Mouse (Mus musculus) embryonic facial prominence, embryonic 12.5 days (tissue): ENCODE data around the gene Pth1r. TPM values are rescaled to one million over a fixed set of nuclear protein-coding genes. Genes with fewer than 3 reads are reported as not detected.
A peak's percentile ranks its signal among the peaks of the same experiment; 100 is the strongest.

Experiments
- ATAC-seq: fragments of 200-750 bp; cut with Nextera tagmentation; 2 replicates; pipeline ENCODE4 v1.8.0; 2017; ENCODE audit not compliant: insufficient number of reproducible peaks, insufficient read depth, low FRiP score, low TSS enrichment
- H3K27ac ChIP-seq: fragments of 300-500 bp; sonication (generic); 2 replicates; pipeline ENCODE4 v1.5.1; 2016; ENCODE audit warnings: mild to moderate bottlenecking
- H3K27me3 ChIP-seq: fragments of 300-500 bp; sonication (generic); 2 replicates; pipeline ENCODE4 v1.6.1; 2016; ENCODE audit warnings: mild to moderate bottlenecking, moderate library complexity
- H3K36me3 ChIP-seq: fragments of 300-500 bp; sonication (generic); 2 replicates; pipeline ENCODE4 v1.6.1; 2016; ENCODE audit warnings: mild to moderate bottlenecking
- H3K4me1 ChIP-seq: fragments of 300-500 bp; sonication (generic); 2 replicates; pipeline ENCODE4 v1.6.1; 2016
- H3K4me2 ChIP-seq: fragments of 300-500 bp; sonication (generic); replicated peaks from 2 replicates; pipeline ENCODE4 v1.6.1; 2016; ENCODE audit warnings: mild to moderate bottlenecking, moderate library complexity
- H3K4me3 ChIP-seq: fragments of 300-500 bp; sonication (generic); 2 replicates; pipeline ENCODE4 v1.5.1; 2016; ENCODE audit warnings: mild to moderate bottlenecking
- H3K9ac ChIP-seq: fragments of 300-500 bp; sonication (generic); 2 replicates; pipeline ENCODE4 v1.6.1; 2016; ENCODE audit warnings: mild to moderate bottlenecking, moderate library complexity
- H3K9me3 ChIP-seq: fragments of 300-500 bp; sonication (generic); 2 replicates; pipeline ENCODE4 v1.6.1; 2016; ENCODE audit warnings: mild to moderate bottlenecking, moderate library complexity
- WGBS: fragments of 180-500 bp; shearing (Covaris S2); methylation state at CpG from one replicate; pipeline ENCODE4 v1.1.7; 2016; 5-methylcytosine and 5-hydroxymethylcytosine counted together
- polyA plus RNA-seq: library from polyadenylated mRNA; unstranded; fragments of >200 nt; fragmentation: Nextera tagmentation; extraction: Ambion mirVana; gene quantifications from 2 replicates; pipeline ENCODE4 v1.2.1, GENCODE M21; 2016

Gene Pth1r
- polyA plus RNA-seq, 1 experiment from 2014 or later = 115 TPM

DNA sequence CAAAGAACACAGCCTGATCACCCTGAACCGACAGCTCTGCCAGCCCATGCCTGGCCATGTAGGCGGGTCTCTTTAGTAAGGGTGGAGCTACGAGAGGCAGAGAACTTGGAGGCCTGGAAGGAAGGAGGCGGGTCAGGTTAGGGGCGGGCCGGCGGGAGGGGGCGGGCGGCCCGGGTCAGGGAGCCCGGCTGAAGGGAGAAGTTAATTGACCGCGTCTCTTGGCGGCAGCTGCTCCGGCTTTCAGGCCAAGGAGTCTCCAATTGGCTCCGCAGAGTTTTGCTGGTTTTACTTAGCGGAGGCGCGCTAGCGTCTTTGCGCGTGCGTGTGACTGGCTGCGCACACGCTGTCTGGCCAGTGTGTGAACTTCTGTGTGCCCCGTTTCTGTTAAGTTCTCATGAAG, 14.3 kb downstream of the Pth1r start:
- Histone ChIP-seq H3K36me3 (peaks cover 18% of the 10 kb centered on the region; the same call in 1 of the 2 replicates), H3K9me3 (no peaks in the 10 kb centered on the region), H3K27ac (peak overlapping the region; percentile 69), H3K27me3 (peaks cover 3% of the 10 kb centered on the region; the same call in 1 of the 2 replicates), H3K4me3 (peak overlapping the region; percentile 29), H3K4me1 (peaks cover 64% of the 10 kb centered on the region), H3K4me2 (peak overlapping the region; percentile 69), H3K9ac (peak overlapping the region; percentile 45; the same call in 1 of the 2 replicates)
- WGBS = under 1% methylated on average over 26 of the region's 26 CpGs
- ATAC-seq = peak; percentile 91

GRCm38 (mm10) chr9:110731859-110732258, 15.1 kb downstream of the Pth1r start:
- H3K4me2 ChIP-seq = peak overlapping the region; percentile 69; the same call in 1 of the 2 replicates
- H3K36me3 ChIP-seq = peaks cover 19% of the 10 kb centered on the region; the same call in 1 of the 2 replicates
- 52% methylated on average over 4 of the region's 4 CpGs for WGBS
- H3K27me3 ChIP-seq = peaks cover 8% of the 10 kb centered on the region
- ATAC-seq = no peak
- no peak overlapping the region for H3K4me3 ChIP-seq
- H3K9ac ChIP-seq = no peak overlapping the region; the same call in 1 of the 2 replicates
- no peak overlapping the region for H3K27ac ChIP-seq
- H3K9me3 ChIP-seq = no peaks in the 10 kb centered on the region
- peaks cover 64% of the 10 kb centered on the region for H3K4me1 ChIP-seq

GRCm38 (mm10) chr9:110729841-110730240, 17.1 kb downstream of the Pth1r start:
- Histone ChIP-seq H3K27me3 (peaks cover 13% of the 10 kb centered on the region), H3K9ac (no peak overlapping the region), H3K4me2 (no peak overlapping the region), H3K9me3 (no peaks in the 10 kb centered on the region), H3K4me3 (no peak overlapping the region), H3K4me1 (peaks cover 64% of the 10 kb centered on the region), H3K27ac (no peak overlapping the region), H3K36me3 (peaks cover 34% of the 10 kb centered on the region)
- 22% methylated on average over 8 of the region's 8 CpGs for WGBS
- no peak for ATAC-seq

- Histone ChIP-seq H3K27ac (no peak overlapping the region), H3K9ac (no peak overlapping the region), H3K9me3 (no peaks in the 10 kb centered on the region), H3K4me1 (peaks cover 38% of the 10 kb centered on the region), H3K27me3 (peaks cover 13% of the 10 kb centered on the region), H3K36me3 (peaks cover 63% of the 10 kb centered on the region), H3K4me2 (peak overlapping the region; percentile 33), H3K4me3 (no peak overlapping the region)
- no peak for ATAC-seq
- WGBS = 14% methylated on average over 32 of the region's 33 CpGs
These were observed 20.1 kb downstream of the Pth1r start for GRCm38 (mm10) chr9:110726867-110727266.

DNA sequence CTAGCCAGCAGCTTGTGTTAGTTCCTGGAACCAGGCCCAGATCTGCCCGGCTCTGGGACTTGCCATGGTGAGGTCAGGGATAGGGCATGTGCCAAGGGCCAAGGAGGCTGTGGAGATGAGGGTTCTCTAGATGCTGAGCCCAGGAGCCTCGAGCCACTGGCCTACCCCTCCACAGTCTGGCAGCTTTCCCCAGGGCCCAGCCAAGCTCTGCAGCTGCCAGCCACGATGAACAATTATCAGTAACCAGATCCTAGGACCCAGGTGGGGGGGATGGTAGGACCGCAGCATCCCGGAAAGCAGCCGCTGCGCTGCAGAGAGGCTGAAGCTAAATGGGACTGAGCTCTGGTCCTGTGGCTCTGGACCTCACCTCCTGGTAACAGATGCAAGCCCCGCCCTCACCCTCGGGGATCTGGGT, 21.2 kb downstream of the Pth1r start:
- peak overlapping the region; percentile 33; the same call in 1 of the 2 replicates for H3K4me2 ChIP-seq
- peak; percentile 68 for ATAC-seq
- peaks cover 71% of the 10 kb centered on the region for H3K36me3 ChIP-seq
- WGBS = 4% methylated on average over 9 of the region's 9 CpGs
- peaks cover 30% of the 10 kb centered on the region for H3K4me1 ChIP-seq
- H3K9me3 ChIP-seq = no peaks in the 10 kb centered on the region
- peaks cover 13% of the 10 kb centered on the region for H3K27me3 ChIP-seq
- peak overlapping the region; percentile 74 for H3K27ac ChIP-seq
- H3K4me3 ChIP-seq = no peak overlapping the region
- H3K9ac ChIP-seq = no peak overlapping the region

GRCm38 (mm10) chr9:110722060-110722459, 24.9 kb downstream of the Pth1r start:
- Histone ChIP-seq H3K4me1 (peaks cover 22% of the 10 kb centered on the region), H3K27ac (0 out of 2 replicates have a peak overlapping the region, but pooled peaks have one; percentile 30), H3K27me3 (peaks cover 6% of the 10 kb centered on the region), H3K36me3 (peaks cover 54% of the 10 kb centered on the region), H3K4me2 (no peak overlapping the region), H3K9ac (no peak overlapping the region), H3K9me3 (no peaks in the 10 kb centered on the region), H3K4me3 (no peak overlapping the region)
- ATAC-seq = no peak
- WGBS = 93% methylated on average over 10 of the region's 10 CpGs

DNA sequence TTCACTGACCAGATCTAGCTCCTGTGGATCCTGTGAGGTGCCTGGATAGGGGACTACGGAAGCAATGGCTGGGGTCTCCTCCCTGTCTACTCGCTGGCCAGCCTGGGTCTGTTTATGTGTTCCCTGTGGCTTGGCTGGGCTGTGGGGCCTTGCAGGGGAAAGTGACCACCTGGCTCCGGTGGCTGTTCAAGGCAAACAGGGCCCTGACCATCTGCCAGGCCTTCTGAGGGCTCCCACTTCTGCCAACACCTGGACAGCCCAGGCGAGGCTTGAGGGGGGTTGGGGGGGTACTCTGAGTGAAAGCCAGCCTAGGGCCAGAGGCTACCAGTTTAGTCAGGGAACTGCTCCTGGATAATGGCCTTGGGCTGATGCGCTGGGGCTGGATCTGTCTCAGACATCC, 27.0 kb downstream of the Pth1r start:
- Histone ChIP-seq H3K4me2 (no peak overlapping the region), H3K9ac (peak overlapping the region; percentile 17; the same call in 1 of the 2 replicates), H3K4me1 (peaks cover under 1% of the 10 kb centered on the region), H3K27me3 (no peaks in the 10 kb centered on the region), H3K9me3 (no peaks in the 10 kb centered on the region), H3K27ac (no peak overlapping the region), H3K36me3 (peaks cover 40% of the 10 kb centered on the region), H3K4me3 (no peak overlapping the region)
- no peak for ATAC-seq
- 63% methylated on average over 5 of the region's 5 CpGs for WGBS

- Histone ChIP-seq H3K27me3 (no peaks in the 10 kb centered on the region), H3K36me3 (peaks cover 29% of the 10 kb centered on the region), H3K4me1 (no peaks in the 10 kb centered on the region; the same call in 1 of the 2 replicates), H3K9me3 (no peaks in the 10 kb centered on the region), H3K27ac (peak overlapping the region; percentile 7; the same call in 1 of the 2 replicates), H3K4me2 (no peak overlapping the region), H3K4me3 (no peak overlapping the region), H3K9ac (no peak overlapping the region)
- WGBS = 77% methylated on average over 3 of the region's 3 CpGs
- no peak for ATAC-seq
These were observed 28.1 kb downstream of the Pth1r start for GRCm38 (mm10) chr9:110718810-110719209.

- ATAC-seq = no peak
- H3K27ac ChIP-seq = no peak overlapping the region
These were observed 28.9 kb downstream of the Pth1r start for GRCm38 (mm10) chr9:110718071-110718470.

DNA sequence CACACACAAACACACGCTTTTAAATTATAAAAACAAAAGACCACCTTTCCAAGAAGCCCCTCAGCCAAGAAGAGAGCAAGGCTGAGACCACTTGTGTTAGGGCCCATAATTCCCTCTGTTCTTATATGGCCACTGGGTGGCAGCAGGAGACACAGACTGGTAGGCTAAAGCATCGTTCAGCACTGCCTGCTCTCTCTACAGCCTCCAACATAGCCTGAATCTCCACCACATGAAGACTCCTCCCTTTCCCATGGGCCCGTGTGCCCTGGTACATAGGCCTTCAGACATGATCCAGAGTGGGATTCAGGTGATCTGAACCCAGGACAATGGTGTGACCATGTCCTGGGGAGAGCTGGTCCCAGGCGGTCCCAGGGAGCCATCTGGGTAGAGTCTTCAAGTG, 30.2 kb downstream of the Pth1r start:
- no peak overlapping the region for H3K27ac ChIP-seq
- no peak overlapping the region for H3K4me3 ChIP-seq
- H3K27me3 ChIP-seq = no peaks in the 10 kb centered on the region
- no peak overlapping the region for H3K4me2 ChIP-seq
- ATAC-seq = no peak
- 29% methylated on average over 4 of the region's 4 CpGs for WGBS
- no peaks in the 10 kb centered on the region for H3K9me3 ChIP-seq
- no peak overlapping the region for H3K9ac ChIP-seq
- H3K4me1 ChIP-seq = no peaks in the 10 kb centered on the region; the same call in 1 of the 2 replicates
- H3K36me3 ChIP-seq = peaks cover 17% of the 10 kb centered on the region; the same call in 1 of the 2 replicates

More at GRCm38 (mm10) chr9:110718071-110718470, 28.9 kb downstream of the Pth1r start:
- no peak overlapping the region for H3K4me3 ChIP-seq
- no peak overlapping the region for H3K4me2 ChIP-seq
- H3K27me3 ChIP-seq = no peaks in the 10 kb centered on the region
- WGBS = 95% methylated on average over 6 of the region's 6 CpGs
- peaks cover 21% of the 10 kb centered on the region for H3K36me3 ChIP-seq
- no peak overlapping the region for H3K9ac ChIP-seq
- H3K4me1 ChIP-seq = no peaks in the 10 kb centered on the region; the same call in 1 of the 2 replicates
- H3K9me3 ChIP-seq = no peaks in the 10 kb centered on the region

DNA sequence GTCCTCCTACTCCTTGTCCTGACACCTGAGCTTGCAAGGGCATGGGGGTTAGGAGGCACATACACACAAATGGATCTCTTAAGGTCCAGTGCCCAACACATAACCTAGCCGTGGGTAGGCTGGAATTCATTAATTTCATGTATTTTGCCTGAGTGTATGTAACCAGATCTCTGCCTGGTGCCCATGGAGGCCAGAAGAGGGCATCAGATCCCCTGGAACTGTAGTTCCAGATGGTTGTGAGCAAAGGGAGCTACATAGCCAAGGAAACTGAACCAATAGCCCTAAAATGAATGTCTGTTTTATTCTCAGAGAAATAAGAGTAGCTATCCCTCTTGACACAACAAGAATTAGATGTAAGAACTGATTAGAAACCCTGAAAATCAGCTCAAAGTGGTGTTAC, 31.5 kb downstream of the Pth1r start:
- no peak overlapping the region for H3K27ac ChIP-seq
- H3K27me3 ChIP-seq = no peaks in the 10 kb centered on the region
- no peaks in the 10 kb centered on the region for H3K9me3 ChIP-seq
- H3K4me3 ChIP-seq = no peak overlapping the region
- H3K4me1 ChIP-seq = no peaks in the 10 kb centered on the region; the same call in 1 of the 2 replicates
- H3K36me3 ChIP-seq = 0 out of 2 replicates have a peak, but pooled peaks cover 10% of the 10 kb centered on the region
- H3K9ac ChIP-seq = no peak overlapping the region
- 42% methylated on average over 1 of the region's 1 CpGs for WGBS
- no peak overlapping the region for H3K4me2 ChIP-seq
- ATAC-seq = no peak

GRCm38 (mm10) chr9:110713389-110713788, 33.6 kb downstream of the Pth1r start:
- no peak overlapping the region for H3K9ac ChIP-seq
- H3K4me2 ChIP-seq = no peak overlapping the region
- peaks cover 7% of the 10 kb centered on the region for H3K4me1 ChIP-seq
- no peaks in the 10 kb centered on the region for H3K9me3 ChIP-seq
- no peak overlapping the region for H3K27ac ChIP-seq
- no peak for ATAC-seq
- H3K4me3 ChIP-seq = no peak overlapping the region
- no peaks in the 10 kb centered on the region for H3K27me3 ChIP-seq
- 0 out of 2 replicates have a peak, but pooled peaks cover 10% of the 10 kb centered on the region for H3K36me3 ChIP-seq
- WGBS = 74% methylated on average over 1 of the region's 1 CpGs
